Mouse (Mus musculus): ENCODE results near the gene Daam1. TPM values are rescaled to one million over a fixed set of nuclear protein-coding genes. Genes with fewer than 3 reads are reported as not detected.

The Daam1 gene
- polyA plus RNA-seq, 1 experiment from 2014 or later, result 5.3 TPM

GRCm38 (mm10) chr12:71943646-71944045 lies 112.8 kb downstream of the Daam1 start:
- Histone ChIP-seq H3K4me2 (replicated peaks; ENCODE audit: low read depth) (no peak overlapping the region), H3K9me3 (ENCODE audit: control insufficient read depth) (no peaks in the 10 kb centered on the region), H3K27ac (ENCODE audit: low read depth, low read length) (no peak overlapping the region), H3K36me3 (ENCODE audit: control insufficient read depth, insufficient read depth) (peaks cover 58% of the 10 kb centered on the region), H3K9ac (ENCODE audit: low read depth, low read length) (no peak overlapping the region), H3K27me3 (replicated peaks; ENCODE audit: control insufficient read depth, insufficient read depth, low read length) (no peaks in the 10 kb centered on the region), H3K4me1 (replicated peaks; ENCODE audit: control insufficient read depth, insufficient read depth, low read length) (no peaks in the 10 kb centered on the region), H3K4me3 (ENCODE audit: low read depth, low read length) (no peak overlapping the region)
- no peak for TF ChIP-seq CTCF (IDR thresholded peaks at IDR 0.05; ENCODE audit: low read depth)
- no peak for ATAC-seq
- WGBS, result 82% methylated on average over 4 of the region's 4 CpGs

GRCm38 (mm10) chr12:71945844-71946243 lies 115.0 kb downstream of the Daam1 start:
- no peak overlapping the region for H3K27ac ChIP-seq (ENCODE audit: low read depth, low read length)
- 82% methylated on average over 7 of the region's 7 CpGs for WGBS
- no peak overlapping the region for H3K9ac ChIP-seq (ENCODE audit: low read depth, low read length)
- no peak overlapping the region for H3K4me2 ChIP-seq (replicated peaks; ENCODE audit: low read depth)
- H3K4me1 ChIP-seq (replicated peaks; ENCODE audit: control insufficient read depth, insufficient read depth, low read length), result no peaks in the 10 kb centered on the region; the same call in 1 of the 2 replicates
- no peak for ATAC-seq
- H3K9me3 ChIP-seq (ENCODE audit: control insufficient read depth), result no peaks in the 10 kb centered on the region
- H3K27me3 ChIP-seq (replicated peaks; ENCODE audit: control insufficient read depth, insufficient read depth, low read length), result no peaks in the 10 kb centered on the region
- no peak for TF ChIP-seq CTCF (IDR thresholded peaks at IDR 0.05; ENCODE audit: low read depth)
- peaks cover 58% of the 10 kb centered on the region for H3K36me3 ChIP-seq (ENCODE audit: control insufficient read depth, insufficient read depth)
- no peak overlapping the region for H3K4me3 ChIP-seq (ENCODE audit: low read depth, low read length)

GRCm38 (mm10) chr12:71946448-71946847 lies 115.6 kb downstream of the Daam1 start:
- H3K27me3 ChIP-seq (replicated peaks; ENCODE audit: control insufficient read depth, insufficient read depth, low read length), result no peaks in the 10 kb centered on the region
- WGBS, result 86% methylated on average over 8 of the region's 8 CpGs
- H3K9ac ChIP-seq (ENCODE audit: low read depth, low read length), result no peak overlapping the region
- no peak overlapping the region for H3K4me3 ChIP-seq (ENCODE audit: low read depth, low read length)
- H3K4me1 ChIP-seq (replicated peaks; ENCODE audit: control insufficient read depth, insufficient read depth, low read length), result no peaks in the 10 kb centered on the region; the same call in 1 of the 2 replicates
- H3K9me3 ChIP-seq (ENCODE audit: control insufficient read depth), result no peaks in the 10 kb centered on the region
- TF ChIP-seq CTCF (IDR thresholded peaks at IDR 0.05; ENCODE audit: low read depth), result no peak
- no peak overlapping the region for H3K27ac ChIP-seq (ENCODE audit: low read depth, low read length)
- ATAC-seq, result no peak
- H3K36me3 ChIP-seq (ENCODE audit: control insufficient read depth, insufficient read depth), result peaks cover 62% of the 10 kb centered on the region
- no peak overlapping the region for H3K4me2 ChIP-seq (replicated peaks; ENCODE audit: low read depth)

- TF ChIP-seq CTCF (IDR thresholded peaks at IDR 0.05; ENCODE audit: low read depth), result no peak
- Histone ChIP-seq H3K27me3 (replicated peaks; ENCODE audit: control insufficient read depth, insufficient read depth, low read length) (no peaks in the 10 kb centered on the region), H3K4me1 (replicated peaks; ENCODE audit: control insufficient read depth, insufficient read depth, low read length) (peaks cover 3% of the 10 kb centered on the region; the same call in 1 of the 2 replicates), H3K4me2 (replicated peaks; ENCODE audit: low read depth) (no peak overlapping the region), H3K4me3 (ENCODE audit: low read depth, low read length) (no peak overlapping the region), H3K9me3 (ENCODE audit: control insufficient read depth) (no peaks in the 10 kb centered on the region), H3K36me3 (ENCODE audit: control insufficient read depth, insufficient read depth) (peaks cover 69% of the 10 kb centered on the region), H3K27ac (ENCODE audit: low read depth, low read length) (no peak overlapping the region), H3K9ac (ENCODE audit: low read depth, low read length) (no peak overlapping the region)
- 97% methylated on average over 6 of the region's 6 CpGs for WGBS
- no peak for ATAC-seq
Measured at GRCm38 (mm10) chr12:71948972-71949371, 118.1 kb downstream of the Daam1 start.

GRCm38 (mm10) chr12:71949606-71950005 lies 118.7 kb downstream of the Daam1 start:
- no peak overlapping the region for H3K27ac ChIP-seq (ENCODE audit: low read depth, low read length)
- no peaks in the 10 kb centered on the region for H3K27me3 ChIP-seq (replicated peaks; ENCODE audit: control insufficient read depth, insufficient read depth, low read length)
- no peak overlapping the region for H3K4me2 ChIP-seq (replicated peaks; ENCODE audit: low read depth)
- no peak overlapping the region for H3K9ac ChIP-seq (ENCODE audit: low read depth, low read length)
- no peak for ATAC-seq
- H3K4me3 ChIP-seq (ENCODE audit: low read depth, low read length), result no peak overlapping the region
- H3K4me1 ChIP-seq (replicated peaks; ENCODE audit: control insufficient read depth, insufficient read depth, low read length), result peaks cover 3% of the 10 kb centered on the region; the same call in 1 of the 2 replicates
- WGBS, result 82% methylated on average over 6 of the region's 6 CpGs
- no peaks in the 10 kb centered on the region for H3K9me3 ChIP-seq (ENCODE audit: control insufficient read depth)
- no peak for TF ChIP-seq CTCF (IDR thresholded peaks at IDR 0.05; ENCODE audit: low read depth)
- H3K36me3 ChIP-seq (ENCODE audit: control insufficient read depth, insufficient read depth), result peaks cover 66% of the 10 kb centered on the region

GRCm38 (mm10) chr12:71950095-71950877 lies 119.4 kb downstream of the Daam1 start:
- no peak overlapping the region for H3K4me3 ChIP-seq (ENCODE audit: low read depth, low read length)
- TF ChIP-seq CTCF (IDR thresholded peaks at IDR 0.05; ENCODE audit: low read depth), result no peak
- peak; percentile 68 for ATAC-seq
- 0 out of 2 replicates have a peak overlapping the region, but pooled peaks have one; percentile 13 for H3K4me2 ChIP-seq (replicated peaks; ENCODE audit: low read depth)
- H3K9ac ChIP-seq (ENCODE audit: low read depth, low read length), result no peak overlapping the region
- no peaks in the 10 kb centered on the region for H3K9me3 ChIP-seq (ENCODE audit: control insufficient read depth)
- H3K4me1 ChIP-seq (replicated peaks; ENCODE audit: control insufficient read depth, insufficient read depth, low read length), result peaks cover 3% of the 10 kb centered on the region; the same call in 1 of the 2 replicates
- H3K27me3 ChIP-seq (replicated peaks; ENCODE audit: control insufficient read depth, insufficient read depth, low read length), result no peaks in the 10 kb centered on the region
- H3K36me3 ChIP-seq (ENCODE audit: control insufficient read depth, insufficient read depth), result peaks cover 60% of the 10 kb centered on the region
- H3K27ac ChIP-seq (ENCODE audit: low read depth, low read length), result no peak overlapping the region; the same call in 1 of the 2 replicates
- 46% methylated on average over 13 of the region's 13 CpGs for WGBS

Measured in intestine, postnatal 0 days (tissue).